Mouse (Mus musculus) G1E-ER4 (cell line): ENCODE results near the gene Arrdc2. TPM values are rescaled to one million over a fixed set of nuclear protein-coding genes. Genes with fewer than 3 reads are reported as not detected.

Source experiments
- GATA1 ChIP-seq: IDR thresholded peaks from one replicate; pipeline ENCODE4 v1.8.0; 2012; ENCODE audit warnings: low read length, inconsistent platforms
- polyA plus RNA-seq: library from polyadenylated mRNA; stranded (reverse); fragments of >175 nt; gene quantifications from 2 replicates; pipeline ENCODE4 v1.2.3, GENCODE M21; 2012

Arrdc2 gene
- polyA plus RNA-seq, 1 experiment, result 101 TPM

- no peak for TF ChIP-seq GATA1
These were observed 6.5 kb downstream of the Arrdc2 start for GRCm38 (mm10) chr8:70833018-70833482.

- TF ChIP-seq GATA1, result no peak
These were observed 7.1 kb downstream of the Arrdc2 start for GRCm38 (mm10) chr8:70832371-70832770.

GRCm38 (mm10) chr8:70831517-70831916 is 8.0 kb downstream of the Arrdc2 start:
- no peak for TF ChIP-seq GATA1

GRCm38 (mm10) chr8:70827796-70828195 is 11.7 kb downstream of the Arrdc2 start:
- no peak for TF ChIP-seq GATA1

- no peak for TF ChIP-seq GATA1
These were observed 12.5 kb downstream of the Arrdc2 start for GRCm38 (mm10) chr8:70827010-70827409.

GRCm38 (mm10) chr8:70825816-70826215 is 13.7 kb downstream of the Arrdc2 start:
- no peak for TF ChIP-seq GATA1

DNA sequence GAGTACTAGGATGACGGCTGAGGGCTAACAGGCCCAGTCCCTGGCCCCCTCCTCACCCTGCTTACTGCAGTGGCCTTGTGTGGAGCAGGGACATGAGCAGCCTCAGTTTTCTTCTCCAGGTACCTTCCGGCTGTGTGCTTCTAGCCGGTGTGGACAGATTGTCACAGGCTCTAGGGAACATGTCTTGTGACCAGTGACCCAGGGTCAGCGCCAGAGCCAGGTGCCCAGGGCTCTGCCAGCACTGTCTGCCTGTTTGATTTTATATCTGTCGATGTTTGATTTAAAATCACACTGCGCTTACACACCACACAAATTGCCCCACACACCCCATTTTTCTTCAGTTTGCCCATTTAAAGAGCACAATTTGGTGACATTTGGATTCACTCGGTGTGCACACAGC is 15.7 kb downstream of the Arrdc2 start:
- TF ChIP-seq GATA1, result no peak

DNA sequence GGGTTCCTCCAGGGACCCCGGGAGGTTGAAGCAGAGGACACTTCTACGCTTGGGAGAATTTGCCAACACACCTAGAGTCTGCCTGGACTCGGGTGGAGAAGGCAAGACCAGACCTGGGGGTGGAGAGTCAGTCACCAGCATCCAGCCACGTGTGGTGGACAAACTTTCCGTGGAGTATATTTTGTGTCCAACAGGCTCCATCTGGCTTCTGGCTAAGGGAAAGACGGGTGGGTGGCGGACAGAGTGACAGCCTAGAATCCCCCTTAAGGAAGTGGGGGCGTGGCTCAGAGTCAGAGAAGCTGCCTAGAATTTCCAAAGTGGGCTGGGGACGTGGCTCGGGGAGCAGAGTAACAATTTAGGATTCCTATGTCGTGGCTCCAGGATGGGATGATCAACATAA is 17.5 kb downstream of the Arrdc2 start:
- no peak for TF ChIP-seq GATA1

DNA sequence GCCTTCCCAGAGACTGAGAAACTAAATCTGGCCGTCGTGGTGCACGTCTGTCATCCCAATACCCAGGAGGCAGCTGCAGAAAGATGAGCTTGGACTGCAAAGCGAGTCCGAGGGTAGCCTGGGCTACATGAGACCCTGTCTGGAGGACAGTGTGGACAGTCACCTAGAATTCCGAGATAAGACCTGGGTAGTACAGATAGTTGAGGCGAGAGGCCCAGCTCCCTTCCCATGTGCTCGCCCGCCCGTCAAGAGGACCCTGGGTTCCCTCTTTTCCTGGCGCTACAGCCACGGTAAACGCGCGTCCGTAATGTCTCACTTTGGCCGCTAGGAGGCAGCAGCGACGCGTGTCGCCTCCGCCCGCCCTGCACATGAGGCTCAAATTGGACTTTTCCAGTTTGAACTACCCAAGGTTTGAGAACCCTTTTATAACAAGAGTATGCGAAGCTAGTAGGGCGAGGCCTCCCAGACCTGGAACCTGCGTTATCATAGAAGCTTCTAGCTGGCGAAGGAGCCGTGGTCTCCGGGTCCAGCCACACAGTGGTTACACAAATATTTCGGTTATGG is 18.0 kb downstream of the Arrdc2 start:
- TF ChIP-seq GATA1, result no peak

- TF ChIP-seq GATA1, result no peak
These were observed 19.2 kb downstream of the Arrdc2 start for GRCm38 (mm10) chr8:70820101-70820935.

DNA sequence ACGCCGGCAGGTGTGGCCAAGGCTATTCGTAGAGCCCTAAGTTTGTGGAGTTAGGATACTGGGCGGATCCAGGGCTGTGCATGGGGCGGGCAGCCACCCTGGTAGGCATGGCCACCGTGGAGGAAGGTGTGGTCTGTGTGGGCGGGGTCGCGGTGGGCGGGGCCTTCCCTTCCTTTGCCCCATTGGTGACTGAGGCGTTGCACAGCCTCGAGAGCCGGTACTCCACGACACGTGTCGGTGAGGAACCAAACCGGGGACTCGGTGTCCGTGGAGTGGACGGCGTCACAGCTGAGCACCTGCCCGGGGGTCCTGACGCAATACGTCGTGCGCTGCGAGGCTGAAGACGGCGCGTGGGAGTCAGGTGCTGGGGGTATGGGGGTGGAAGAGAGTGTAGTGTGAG is 22.8 kb downstream of the Arrdc2 start:
- no peak for TF ChIP-seq GATA1

- TF ChIP-seq GATA1, result no peak
These were observed 26.6 kb downstream of the Arrdc2 start for GRCm38 (mm10) chr8:70812885-70813284.

DNA sequence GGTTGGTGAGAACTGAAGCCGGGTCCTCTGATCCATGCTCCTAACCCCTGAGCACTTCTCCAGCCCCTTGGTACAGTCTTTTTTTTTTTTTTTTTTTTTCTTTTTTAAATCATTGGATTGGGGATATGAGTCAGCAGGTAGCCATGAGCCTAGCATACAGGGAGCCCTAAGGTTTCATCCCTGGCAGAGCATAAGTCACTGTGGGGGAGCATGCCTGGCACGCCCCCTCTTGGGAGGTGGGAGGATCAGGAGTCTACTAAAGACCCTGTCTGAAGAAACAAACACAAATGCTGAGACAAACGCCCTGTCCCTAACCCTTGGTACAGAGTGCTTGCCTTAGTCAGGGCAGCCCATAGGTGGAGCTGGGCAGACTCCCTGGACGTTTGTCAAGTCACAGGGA is 27.5 kb downstream of the Arrdc2 start:
- no peak for TF ChIP-seq GATA1

DNA sequence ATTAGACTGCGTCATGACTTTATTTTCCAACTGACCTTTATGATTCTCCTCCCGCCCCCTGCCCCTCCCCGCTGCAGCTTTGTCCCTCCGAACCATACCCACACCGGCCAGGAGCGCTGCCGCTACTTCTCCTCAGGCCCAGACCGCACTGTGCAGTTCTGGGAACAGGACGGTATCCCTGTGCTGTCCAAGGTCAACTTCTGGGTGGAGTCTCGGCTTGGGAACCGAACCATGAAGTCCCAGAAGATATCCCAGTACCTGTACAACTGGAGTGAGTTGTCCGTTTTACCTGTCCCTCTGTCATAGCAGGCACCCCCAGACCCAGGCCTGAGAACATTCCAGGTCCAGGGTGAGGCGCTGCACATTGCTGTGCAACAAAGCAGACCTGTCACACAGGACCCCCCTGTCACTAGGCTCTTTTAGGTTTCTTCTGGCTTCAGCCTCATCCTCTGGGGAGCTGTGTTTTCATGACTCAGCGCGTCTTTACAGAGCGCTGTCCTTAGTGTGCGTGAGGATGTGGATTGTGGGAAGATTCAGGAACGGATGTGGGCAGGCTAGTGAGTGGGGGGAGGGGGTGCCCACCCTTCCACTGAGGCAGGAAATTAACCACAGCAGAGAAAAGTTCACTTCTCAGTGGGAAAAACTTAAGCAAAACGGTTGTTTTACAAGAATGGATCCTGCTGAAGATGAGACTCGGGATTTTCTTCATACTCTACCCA is 28.4 kb downstream of the Arrdc2 start:
- no peak for TF ChIP-seq GATA1

DNA sequence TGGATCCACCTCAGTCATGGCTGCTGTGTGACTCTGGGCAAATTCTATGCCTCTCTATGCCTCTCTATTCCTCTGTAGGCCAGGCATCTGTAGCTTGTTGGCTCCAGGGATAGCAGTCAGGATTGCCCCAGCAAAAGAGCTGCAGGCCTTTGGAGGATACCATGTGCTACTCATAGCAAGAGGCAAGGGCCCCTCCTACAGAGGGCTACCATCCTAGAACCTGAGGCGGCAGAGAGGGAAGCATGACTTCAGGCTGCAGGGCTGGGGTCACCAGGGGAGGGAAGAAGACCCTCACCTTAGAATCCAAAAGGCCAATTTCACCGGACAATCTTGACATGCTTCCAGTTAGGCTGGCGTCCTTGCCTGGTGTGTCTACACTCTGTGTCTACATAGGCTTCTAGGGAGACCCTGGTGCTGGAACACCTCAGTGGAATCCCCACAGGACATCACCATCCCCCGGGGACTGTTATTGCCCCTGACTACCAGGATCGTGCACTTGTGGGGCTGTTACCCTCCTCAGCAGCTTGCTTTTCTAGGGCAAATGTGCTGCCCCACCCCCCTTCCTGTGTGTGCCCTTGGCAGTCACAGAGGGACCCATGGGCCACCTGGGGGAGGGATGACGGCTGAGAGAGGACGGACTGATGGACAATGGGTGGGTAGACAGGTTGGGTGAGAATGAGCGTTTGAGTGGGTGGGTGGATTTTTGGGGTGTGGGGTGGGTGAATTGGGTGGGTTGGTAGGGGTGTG is 30.4 kb downstream of the Arrdc2 start:
- no peak for TF ChIP-seq GATA1

GRCm38 (mm10) chr8:70808239-70808638 is 31.3 kb downstream of the Arrdc2 start, which contains the start of gene Il12rb1:
Gene Il12rb1, plus strand, starts transcription at chr8:70808449.
- TF ChIP-seq GATA1, result no peak
